Mouse (Mus musculus) lung, adult 2 months (tissue): ENCODE measurements around the gene Astn2. TPM values are rescaled to one million over a fixed set of nuclear protein-coding genes. Genes with fewer than 3 reads are reported as not detected.

ENCODE experiments used
- DNase-seq: peaks from one replicate; pipeline ENCODE4 v3.0.0; 2022
- H3K4me1 ChIP-seq: fragments of 200-500 bp; 2 replicates; pipeline ENCODE4 v1.6.1; 2011; ENCODE audit warnings: low read length; ENCODE audit not compliant: control insufficient read depth, insufficient read depth
- H3K4me3 ChIP-seq: fragments of 200-500 bp; replicated peaks from 2 replicates; pipeline ENCODE3; 2011; ENCODE audit warnings: low read depth, mild to moderate bottlenecking, control low read depth, low read length; ENCODE audit errors: extremely low read depth
- CTCF ChIP-seq: fragments of 200-500 bp; IDR thresholded peaks from 2 replicates; pipeline ENCODE4 v1.5.1; 2011; ENCODE audit warnings: mild to moderate bottlenecking, low read length, control low read depth; ENCODE audit not compliant: insufficient read depth
- POLR2A ChIP-seq: fragments of 200-500 bp; IDR thresholded peaks from 2 replicates; pipeline ENCODE4 v1.6.1; 2011; ENCODE audit warnings: low read depth, mild to moderate bottlenecking, control low read depth, low read length, borderline replicate concordance; ENCODE audit errors: extremely low read depth
- WGBS: fragments of 180-500 bp; shearing (Covaris S2); methylation state at CpG from one replicate; pipeline ENCODE4 v1.1.7; 2018; 5-methylcytosine and 5-hydroxymethylcytosine counted together
- polyA plus RNA-seq: library from polyadenylated mRNA; depleted of rRNA; stranded (reverse); fragments of >200 nt; gene quantifications from 2 replicates; pipeline ENCODE4 v1.2.3, GENCODE M21; 2012

Gene Astn2
- polyA plus RNA-seq, 1 experiment: 10.7 TPM

GRCm38 (mm10) chr4:65958369-65959187 is 445.8 kb downstream of the Astn2 start:
- Histone ChIP-seq H3K4me1 (no peaks in the 10 kb centered on the region), H3K4me3 (no peak overlapping the region)
- 66% methylated on average over 5 of the region's 5 CpGs for WGBS
- DNase-seq: no peak
- no peak for TF ChIP-seq CTCF
- no peak for TF ChIP-seq POLR2A

DNA sequence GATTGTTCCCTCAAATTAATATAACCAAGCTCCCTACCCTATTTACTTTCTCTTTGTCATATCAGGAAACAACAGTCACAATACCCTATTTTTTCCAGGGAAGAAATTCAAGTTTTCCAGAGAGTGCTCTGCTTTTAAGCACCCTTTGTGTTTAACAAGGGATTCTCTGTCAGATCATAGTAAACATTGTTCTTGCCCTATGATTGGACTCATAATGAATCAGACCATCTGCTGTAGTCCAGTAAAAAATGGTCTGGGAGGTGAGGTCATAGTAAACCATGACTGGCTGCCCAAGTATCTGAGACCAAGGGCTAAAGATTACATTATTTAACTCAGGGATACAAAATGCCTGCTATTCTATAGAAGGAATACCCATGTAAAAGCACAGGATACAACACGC is 452.5 kb downstream of the Astn2 start:
- TF ChIP-seq CTCF: no peak
- no peak for TF ChIP-seq POLR2A
- no peak for DNase-seq
- Histone ChIP-seq H3K4me3 (no peak overlapping the region), H3K4me1 (no peaks in the 10 kb centered on the region)
- 89% methylated on average over 1 of the region's 1 CpGs for WGBS

DNA sequence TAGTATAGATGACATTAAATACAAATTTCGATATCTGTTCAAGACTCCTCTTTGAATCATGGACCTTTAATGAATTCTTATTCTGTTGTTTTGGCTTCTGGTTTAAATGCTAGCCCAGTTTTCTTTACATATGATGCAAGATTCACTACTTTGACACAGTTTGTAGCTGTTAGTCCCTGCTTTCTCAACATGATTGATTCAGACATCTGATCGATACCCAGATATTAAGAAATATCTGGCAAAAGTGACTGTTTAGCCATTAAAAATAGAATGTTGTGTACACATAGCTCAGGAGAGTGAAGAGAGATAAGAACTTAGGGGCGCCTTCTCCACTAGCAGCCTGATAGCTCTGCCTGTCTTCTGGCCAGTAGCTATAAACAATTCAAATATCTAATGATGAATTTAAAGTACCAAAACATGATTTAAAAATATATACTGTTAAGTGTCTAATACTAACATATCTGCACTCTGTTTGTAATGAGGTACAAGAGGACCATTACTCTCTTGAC is 457.2 kb downstream of the Astn2 start:
- no peak for TF ChIP-seq CTCF

DNA sequence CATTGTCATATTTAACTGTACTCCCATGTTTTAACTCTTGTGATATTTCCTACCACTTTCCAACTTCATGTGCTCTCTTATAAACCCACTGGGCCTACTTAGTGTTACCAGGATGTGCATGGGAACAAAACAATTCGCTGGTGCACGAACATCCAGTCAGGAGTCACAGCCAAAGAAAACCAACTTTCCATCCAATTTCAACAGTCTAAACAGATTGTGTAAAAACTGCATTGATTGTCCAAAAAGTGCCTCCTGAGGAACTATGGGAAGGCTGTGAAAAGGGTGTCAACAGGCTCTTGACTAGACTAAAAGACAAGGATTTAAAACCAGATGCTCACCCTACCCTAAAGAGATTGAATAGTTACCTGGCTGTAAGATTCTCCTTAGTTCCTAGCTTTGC is 458.4 kb downstream of the Astn2 start:
- Histone ChIP-seq H3K4me3 (no peak overlapping the region), H3K4me1 (no peaks in the 10 kb centered on the region)
- TF ChIP-seq CTCF: no peak
- no peak for TF ChIP-seq POLR2A
- 76% methylated on average over 2 of the region's 2 CpGs for WGBS
- no peak for DNase-seq

More for the DNA sequence above, 457.2 kb downstream of the Astn2 start:
- 76% methylated on average over 3 of the region's 3 CpGs for WGBS
- no peaks in the 10 kb centered on the region for H3K4me1 ChIP-seq
- DNase-seq: no peak
- H3K4me3 ChIP-seq: no peak overlapping the region

GRCm38 (mm10) chr4:65930901-65931300 is 473.5 kb downstream of the Astn2 start:
- no peaks in the 10 kb centered on the region for H3K4me1 ChIP-seq
- 50% methylated on average over 2 of the region's 2 CpGs for WGBS
- no peak overlapping the region for H3K4me3 ChIP-seq
- no peak for TF ChIP-seq POLR2A
- no peak for TF ChIP-seq CTCF
- no peak for DNase-seq

- Histone ChIP-seq H3K4me1 (no peaks in the 10 kb centered on the region), H3K4me3 (no peak overlapping the region)
- WGBS: 49% methylated on average over 1 of the region's 1 CpGs
- no peak for TF ChIP-seq POLR2A
- no peak for TF ChIP-seq CTCF
- no peak for DNase-seq
Measured at GRCm38 (mm10) chr4:65920294-65920693, 484.1 kb downstream of the Astn2 start.

- WGBS: 59% methylated on average over 11 of the region's 11 CpGs
- Histone ChIP-seq H3K4me3 (no peak overlapping the region), H3K4me1 (no peaks in the 10 kb centered on the region)
- TF ChIP-seq POLR2A (no peak), CTCF (no peak)
- DNase-seq: no peak
Measured at GRCm38 (mm10) chr4:65916027-65917008, 488.1 kb downstream of the Astn2 start.

GRCm38 (mm10) chr4:65912247-65912942 is 492.0 kb downstream of the Astn2 start:
- no peak overlapping the region for H3K4me3 ChIP-seq
- no peaks in the 10 kb centered on the region for H3K4me1 ChIP-seq
- 55% methylated on average over 8 of the region's 8 CpGs for WGBS
- TF ChIP-seq CTCF (no peak), POLR2A (no peak)
- DNase-seq: no peak

DNA sequence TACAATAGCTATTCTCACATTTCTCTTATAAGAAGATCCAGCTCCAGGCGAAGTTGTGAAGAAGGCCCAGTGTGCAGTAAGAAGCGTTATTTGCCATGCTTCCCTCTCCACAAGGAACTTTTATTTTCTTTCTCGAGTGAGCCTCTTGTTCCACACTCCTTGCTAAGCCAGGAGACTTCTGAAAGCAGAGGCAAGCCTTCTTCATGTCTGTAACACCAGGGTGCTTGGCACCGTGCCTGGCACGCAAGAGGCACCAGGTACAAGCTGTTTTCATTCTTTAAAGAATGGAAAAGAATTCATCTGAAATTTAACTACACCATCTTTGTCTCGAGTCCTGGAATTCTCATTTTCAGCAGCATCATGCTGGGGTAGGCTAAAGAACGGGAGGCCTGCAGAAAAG is 496.8 kb downstream of the Astn2 start:
- TF ChIP-seq POLR2A (no peak), CTCF (no peak)
- Histone ChIP-seq H3K4me1 (no peaks in the 10 kb centered on the region), H3K4me3 (no peak overlapping the region)
- WGBS: 53% methylated on average over 7 of the region's 7 CpGs
- DNase-seq: no peak
